Mouse (Mus musculus): ENCODE results near the gene Pcgf1. TPM values are rescaled to one million over a fixed set of nuclear protein-coding genes. Genes with fewer than 3 reads are reported as not detected.
A peak's percentile ranks its signal among the peaks of the same experiment; 100 is the strongest.

Gene Pcgf1
- polyA plus RNA-seq, 1 experiment: 9.5 TPM

DNA sequence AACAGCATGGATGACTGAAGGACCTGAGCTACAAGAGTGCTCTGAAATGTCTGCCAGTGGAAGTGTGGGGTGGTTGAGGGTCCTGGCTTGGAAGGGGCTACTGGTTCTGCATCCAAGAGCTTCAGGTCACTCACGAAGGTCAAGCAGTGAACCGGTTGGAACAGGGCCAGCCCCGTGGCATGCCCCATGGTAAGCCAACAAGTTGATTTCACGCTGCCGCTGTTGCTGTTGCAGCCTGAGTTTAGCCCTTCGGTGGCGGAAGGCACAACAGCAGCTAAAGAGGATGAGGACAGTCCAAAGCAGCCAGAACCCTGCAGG is 42.0 kb downstream of the Pcgf1 start:
- no peak for TF ChIP-seq MAX (IDR thresholded peaks at IDR 0.05)
- TF ChIP-seq CTCF (IDR thresholded peaks at IDR 0.05; ENCODE audit: control insufficient read depth, insufficient read depth, insufficient read length): no peak
- no peak for TF ChIP-seq CEBPB (IDR thresholded peaks at IDR 0.05; ENCODE audit: low read depth)
- TF ChIP-seq FOSL1 (IDR thresholded peaks at IDR 0.05; ENCODE audit: insufficient read depth, low read length, poor library complexity, severe bottlenecking): no peak
- no peak for TF ChIP-seq USF1 (IDR thresholded peaks at IDR 0.05; ENCODE audit: low read depth)
- no peak for TF ChIP-seq MYOD1 (IDR thresholded peaks at IDR 0.05; ENCODE audit: control insufficient read depth, insufficient read length, low read depth)
- no peak for TF ChIP-seq MYOG (IDR thresholded peaks at IDR 0.05; ENCODE audit: control insufficient read depth, extremely low read depth, insufficient read length)
- H3K4me3 ChIP-seq (ENCODE audit: insufficient read depth, poor library complexity, severe bottlenecking): no peak overlapping the region

DNA sequence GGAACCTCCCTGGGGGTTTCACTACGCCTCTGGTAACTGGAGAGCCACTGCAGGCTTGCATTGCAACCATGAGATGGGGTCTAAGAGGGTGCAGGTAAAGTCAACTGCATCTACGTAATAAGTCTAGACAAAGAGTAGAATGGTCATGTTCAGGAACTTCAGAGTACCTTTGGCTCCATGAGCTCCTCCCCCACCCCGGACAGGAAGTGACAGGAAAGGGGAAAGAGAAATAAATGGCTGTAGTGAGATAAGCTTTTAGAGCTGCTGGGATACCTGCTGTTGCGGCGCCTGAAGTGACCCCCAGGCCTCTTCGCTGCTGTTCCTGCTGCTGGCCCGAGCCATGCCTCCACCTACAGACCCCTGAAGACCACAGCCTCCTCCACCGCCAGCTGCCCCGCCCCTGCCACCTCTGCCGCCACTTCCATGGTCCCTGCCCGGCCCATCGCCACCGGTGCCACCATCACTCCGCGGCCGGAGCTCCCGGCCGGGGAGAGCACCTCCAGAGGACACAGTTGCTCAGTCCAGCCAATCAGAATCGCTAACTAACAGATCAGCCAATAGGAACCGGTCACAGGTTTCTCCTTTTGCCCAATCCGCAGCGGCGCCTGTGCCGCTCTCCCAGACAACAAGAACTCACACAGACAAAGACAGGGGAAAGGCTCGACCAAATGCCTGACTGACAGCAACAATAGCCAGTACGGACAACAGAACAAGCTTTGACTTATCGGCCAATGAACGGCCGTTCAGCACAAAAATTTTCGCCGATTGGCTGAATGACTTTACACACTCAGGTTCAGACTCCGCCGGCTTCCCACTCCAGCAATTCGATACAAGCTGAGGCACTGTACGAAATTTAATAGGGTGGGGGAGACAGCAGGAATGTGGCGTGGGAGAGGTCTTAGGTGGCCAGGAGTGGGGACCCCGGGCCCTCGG is 43.5 kb downstream of the Pcgf1 start, which contains the start of gene Wbp1:
TSS of gene Wbp1 (minus strand) at position 630 of the 933 bp plus-strand sequence.
- peak within 1 kb of the TSS; percentile 66 for H3K4me3 ChIP-seq (ENCODE audit: insufficient read depth, poor library complexity, severe bottlenecking)
- no peak for TF ChIP-seq CEBPB (IDR thresholded peaks at IDR 0.05; ENCODE audit: low read depth)
- no peak for TF ChIP-seq MYOD1 (IDR thresholded peaks at IDR 0.05; ENCODE audit: control insufficient read depth, insufficient read length, low read depth)
- TF ChIP-seq FOSL1 (IDR thresholded peaks at IDR 0.05; ENCODE audit: insufficient read depth, low read length, poor library complexity, severe bottlenecking): no peak
- TF ChIP-seq MYOG (IDR thresholded peaks at IDR 0.05; ENCODE audit: control insufficient read depth, extremely low read depth, insufficient read length): no peak
- peak; percentile 4 for TF ChIP-seq USF1 (IDR thresholded peaks at IDR 0.05; ENCODE audit: low read depth)
- TF ChIP-seq MAX (IDR thresholded peaks at IDR 0.05): peak; percentile 8
- TF ChIP-seq CTCF (IDR thresholded peaks at IDR 0.05; ENCODE audit: control insufficient read depth, insufficient read depth, insufficient read length): no peak
- H3K79me3 ChIP-seq (ENCODE audit: low read depth): peaks cover 18% of the 10 kb centered on the region
- H3K36me3 ChIP-seq (ENCODE audit: control insufficient read depth, insufficient read depth): peaks cover 28% of the 10 kb centered on the region
- H3K27me3 ChIP-seq (ENCODE audit: control insufficient read depth, insufficient read depth, insufficient read length): no peaks in the 10 kb centered on the region
- H3ac ChIP-seq (ENCODE audit: control insufficient read depth, insufficient read length, low read depth): peak within 1 kb of the TSS; percentile 85
- H3K79me2 ChIP-seq (ENCODE audit: control insufficient read depth, insufficient read depth): peaks cover 68% of the 10 kb centered on the region

More for the DNA sequence above, 42.0 kb downstream of the Pcgf1 start:
- H3K79me3 ChIP-seq (ENCODE audit: low read depth): peaks cover 24% of the 10 kb centered on the region
- H3K36me3 ChIP-seq (ENCODE audit: control insufficient read depth, insufficient read depth): peaks cover 28% of the 10 kb centered on the region
- H3K79me2 ChIP-seq (ENCODE audit: control insufficient read depth, insufficient read depth): peaks cover 81% of the 10 kb centered on the region
- peak overlapping the region; percentile 13 for H3ac ChIP-seq (ENCODE audit: control insufficient read depth, insufficient read length, low read depth)
- H3K27me3 ChIP-seq (ENCODE audit: control insufficient read depth, insufficient read depth, insufficient read length): no peaks in the 10 kb centered on the region

DNA sequence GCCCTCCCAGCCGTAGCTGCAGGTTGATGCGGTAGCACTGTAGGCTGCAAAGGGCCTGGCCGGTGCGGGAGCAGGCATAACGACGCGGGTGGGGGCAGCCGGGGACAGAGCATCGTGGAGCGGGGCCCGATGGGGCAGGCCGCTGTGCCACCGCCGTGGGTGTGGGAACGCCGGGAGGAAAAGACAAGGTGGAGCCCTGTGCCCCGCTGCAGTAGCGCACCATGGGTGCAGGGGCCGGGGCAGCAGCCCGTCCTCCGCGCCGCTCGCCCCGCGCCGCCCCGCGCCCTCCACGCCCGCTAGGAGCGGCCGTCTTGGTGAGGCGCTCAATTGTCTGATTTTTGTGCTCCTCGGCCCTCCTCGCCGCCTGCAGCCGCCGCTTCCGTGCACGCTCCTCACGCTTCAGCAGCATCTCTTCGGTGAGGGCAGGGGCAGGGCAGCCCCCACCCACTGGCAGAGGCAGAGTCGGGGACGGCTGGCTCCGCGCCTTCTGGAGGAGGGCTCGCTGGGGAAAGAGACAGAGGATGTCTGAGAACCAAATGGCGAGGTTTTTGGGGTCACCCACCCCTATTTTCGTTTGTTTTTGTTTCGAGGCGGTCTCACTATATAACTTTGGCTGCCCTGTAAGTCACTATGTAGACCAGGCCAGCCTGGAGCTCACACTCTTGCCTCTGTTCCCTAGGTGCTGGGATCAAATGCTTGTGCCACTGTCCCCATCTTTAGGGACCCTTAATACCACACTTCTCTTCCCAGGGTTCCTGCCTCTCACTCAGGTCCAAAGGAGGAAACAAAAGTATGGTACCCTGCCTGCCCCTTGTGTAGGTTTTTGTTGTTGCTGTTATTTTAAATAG is 44.4 kb downstream of the Pcgf1 start:
- H3K36me3 ChIP-seq (ENCODE audit: control insufficient read depth, insufficient read depth): peaks cover 23% of the 10 kb centered on the region
- H3ac ChIP-seq (ENCODE audit: control insufficient read depth, insufficient read length, low read depth): peak overlapping the region; percentile 73
- H3K79me2 ChIP-seq (ENCODE audit: control insufficient read depth, insufficient read depth): peaks cover 59% of the 10 kb centered on the region
- H3K79me3 ChIP-seq (ENCODE audit: low read depth): peaks cover 10% of the 10 kb centered on the region
- H3K4me3 ChIP-seq (ENCODE audit: insufficient read depth, poor library complexity, severe bottlenecking): peak overlapping the region; percentile 49
- no peaks in the 10 kb centered on the region for H3K27me3 ChIP-seq (ENCODE audit: control insufficient read depth, insufficient read depth, insufficient read length)
- TF ChIP-seq FOSL1 (IDR thresholded peaks at IDR 0.05; ENCODE audit: insufficient read depth, low read length, poor library complexity, severe bottlenecking) (no peak), USF1 (IDR thresholded peaks at IDR 0.05; ENCODE audit: low read depth) (no peak), MYOD1 (IDR thresholded peaks at IDR 0.05; ENCODE audit: control insufficient read depth, insufficient read length, low read depth) (no peak), MAX (IDR thresholded peaks at IDR 0.05) (no peak), CEBPB (IDR thresholded peaks at IDR 0.05; ENCODE audit: low read depth) (no peak)

DNA sequence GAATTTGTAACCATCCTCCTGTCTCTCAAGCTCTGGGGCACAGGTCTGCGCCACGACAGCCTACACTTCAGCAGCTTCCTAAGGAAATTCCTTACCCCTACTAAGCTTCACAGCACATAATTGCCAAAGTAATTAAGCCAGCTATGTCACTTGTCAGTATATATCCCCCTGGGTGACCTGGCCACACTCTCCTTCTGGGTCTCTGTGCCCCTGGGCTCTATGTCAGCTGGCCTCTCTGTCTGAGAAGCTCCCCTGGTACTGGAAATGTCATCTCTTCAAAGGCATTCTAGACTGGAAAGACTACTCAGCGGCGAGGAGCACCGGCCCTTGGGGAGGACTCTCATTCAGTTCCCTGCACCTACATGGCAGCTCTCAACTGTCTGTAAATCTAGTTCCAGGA is 45.3 kb downstream of the Pcgf1 start:
- TF ChIP-seq MYOD1 (IDR thresholded peaks at IDR 0.05; ENCODE audit: control insufficient read depth, insufficient read length, low read depth) (no peak), FOSL1 (IDR thresholded peaks at IDR 0.05; ENCODE audit: insufficient read depth, low read length, poor library complexity, severe bottlenecking) (no peak), MAX (IDR thresholded peaks at IDR 0.05) (no peak), USF1 (IDR thresholded peaks at IDR 0.05; ENCODE audit: low read depth) (no peak), CTCF (IDR thresholded peaks at IDR 0.05; ENCODE audit: control insufficient read depth, insufficient read depth, insufficient read length) (no peak), CEBPB (IDR thresholded peaks at IDR 0.05; ENCODE audit: low read depth) (no peak), MYOG (IDR thresholded peaks at IDR 0.05; ENCODE audit: control insufficient read depth, extremely low read depth, insufficient read length) (no peak)
- H3K36me3 ChIP-seq (ENCODE audit: control insufficient read depth, insufficient read depth): peaks cover 14% of the 10 kb centered on the region
- no peak overlapping the region for H3ac ChIP-seq (ENCODE audit: control insufficient read depth, insufficient read length, low read depth)
- H3K4me3 ChIP-seq (ENCODE audit: insufficient read depth, poor library complexity, severe bottlenecking): no peak overlapping the region
- peaks cover 50% of the 10 kb centered on the region for H3K79me2 ChIP-seq (ENCODE audit: control insufficient read depth, insufficient read depth)
- H3K79me3 ChIP-seq (ENCODE audit: low read depth): peaks cover 6% of the 10 kb centered on the region
- H3K27me3 ChIP-seq (ENCODE audit: control insufficient read depth, insufficient read depth, insufficient read length): no peaks in the 10 kb centered on the region

DNA sequence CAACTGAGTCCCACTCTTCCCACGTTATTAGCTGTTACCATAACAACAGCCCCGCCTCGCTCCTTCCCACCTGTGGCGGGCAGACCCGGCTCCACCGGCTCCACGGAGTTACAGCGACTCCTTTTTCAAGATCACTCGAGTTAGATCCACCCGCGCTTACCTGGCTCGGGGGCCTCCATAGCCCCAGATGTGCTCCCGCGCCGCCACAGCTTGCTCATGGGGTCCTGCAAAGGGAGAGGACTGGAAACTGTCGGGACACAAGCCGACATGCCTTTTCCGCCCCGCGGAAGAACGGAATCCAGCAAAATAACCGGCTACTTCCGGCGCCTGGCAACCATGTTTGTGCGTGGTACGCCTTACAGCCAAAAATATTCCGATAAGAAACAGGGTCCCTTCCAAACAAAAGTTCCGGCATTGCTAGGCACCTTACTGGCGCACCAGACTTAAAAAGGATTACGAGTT is 47.2 kb downstream of the Pcgf1 start:
- Histone ChIP-seq H3K79me3 (ENCODE audit: low read depth) (peaks cover 6% of the 10 kb centered on the region), H3K27me3 (ENCODE audit: control insufficient read depth, insufficient read depth, insufficient read length) (no peaks in the 10 kb centered on the region), H3K36me3 (ENCODE audit: control insufficient read depth, insufficient read depth) (no peaks in the 10 kb centered on the region), H3K4me3 (ENCODE audit: insufficient read depth, poor library complexity, severe bottlenecking) (peak overlapping the region; percentile 75), H3ac (ENCODE audit: control insufficient read depth, insufficient read length, low read depth) (peak overlapping the region; percentile 87), H3K79me2 (ENCODE audit: control insufficient read depth, insufficient read depth) (peaks cover 38% of the 10 kb centered on the region)
- TF ChIP-seq MAX (IDR thresholded peaks at IDR 0.05): peak; percentile 72
- no peak for TF ChIP-seq MYOD1 (IDR thresholded peaks at IDR 0.05; ENCODE audit: control insufficient read depth, insufficient read length, low read depth)
